Mouse (Mus musculus): Measurements from ENCODE around the gene Pcsk2. TPM values are rescaled to one million over a fixed set of nuclear protein-coding genes. Genes with fewer than 3 reads are reported as not detected.

The Pcsk2 gene
- polyA plus RNA-seq, 1 experiment from 2014 or later: 11.4 TPM

DNA sequence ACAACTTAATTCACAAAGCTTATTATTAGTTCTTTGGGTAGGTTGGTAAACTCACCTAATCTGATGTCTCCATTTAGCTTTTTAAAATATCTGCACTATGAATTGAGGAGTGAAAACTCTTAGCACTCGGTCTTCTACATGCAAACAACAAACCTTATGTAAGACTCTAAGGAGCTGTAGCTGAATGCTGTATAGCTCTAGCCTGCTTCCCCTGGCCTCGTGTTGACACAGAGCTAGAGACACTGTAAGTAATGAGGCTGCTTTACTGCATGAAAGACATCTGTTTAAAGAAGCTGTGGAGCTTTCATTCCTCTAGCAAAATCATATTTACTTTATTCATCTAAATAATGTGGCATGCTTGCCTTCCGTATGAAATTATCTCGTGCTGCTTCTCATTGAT, 14.4 kb downstream of the Pcsk2 start:
- Histone ChIP-seq H3K4me2 (ENCODE audit: low read length) (no peak overlapping the region), H3K4me3 (ENCODE audit: low read depth, low read length) (no peak overlapping the region), H3K36me3 (ENCODE audit: control insufficient read depth, insufficient read depth, low read length) (no peaks in the 10 kb centered on the region), H3K27me3 (replicated peaks; ENCODE audit: control insufficient read depth, insufficient read depth, low read length) (no peaks in the 10 kb centered on the region), H3K9ac (ENCODE audit: low read length) (no peak overlapping the region), H3K27ac (ENCODE audit: low read depth, low read length) (no peak overlapping the region), H3K9me3 (replicated peaks; ENCODE audit: control insufficient read depth, low read length) (no peaks in the 10 kb centered on the region), H3K4me1 (ENCODE audit: control insufficient read depth, insufficient read depth, low read length) (no peaks in the 10 kb centered on the region)
- 85% methylated on average over 4 of the region's 4 CpGs for WGBS
- no peak for DNase-seq (ENCODE audit: low spot score)
- no peak for ATAC-seq

DNA sequence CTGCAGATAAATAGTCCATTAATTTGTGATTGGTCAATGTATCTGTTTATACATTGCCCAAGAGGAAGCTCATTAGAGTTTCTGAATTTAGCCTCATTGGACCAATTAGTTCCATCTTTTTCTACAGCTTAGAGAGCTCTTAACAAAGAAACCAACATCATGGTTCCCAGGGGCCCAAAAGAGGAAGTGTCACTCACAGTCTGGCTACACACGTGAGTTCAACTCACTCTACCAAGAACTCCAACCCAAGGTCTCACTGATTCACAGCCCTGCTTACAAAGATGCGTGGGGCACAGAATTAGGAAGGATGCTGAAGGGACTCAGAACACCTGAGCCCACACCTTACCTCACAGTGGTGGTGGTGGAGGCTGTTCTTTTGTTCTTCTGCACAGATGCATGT, 19.1 kb downstream of the Pcsk2 start:
- WGBS: 60% methylated on average over 2 of the region's 2 CpGs
- Histone ChIP-seq H3K27ac (ENCODE audit: low read depth, low read length) (no peak overlapping the region), H3K4me3 (ENCODE audit: low read depth, low read length) (no peak overlapping the region), H3K36me3 (ENCODE audit: control insufficient read depth, insufficient read depth, low read length) (no peaks in the 10 kb centered on the region), H3K9ac (ENCODE audit: low read length) (no peak overlapping the region), H3K27me3 (replicated peaks; ENCODE audit: control insufficient read depth, insufficient read depth, low read length) (no peaks in the 10 kb centered on the region), H3K4me2 (ENCODE audit: low read length) (no peak overlapping the region), H3K9me3 (replicated peaks; ENCODE audit: control insufficient read depth, low read length) (no peaks in the 10 kb centered on the region), H3K4me1 (ENCODE audit: control insufficient read depth, insufficient read depth, low read length) (no peaks in the 10 kb centered on the region)
- DNase-seq (ENCODE audit: low spot score) (no peak), ATAC-seq (no peak)

DNA sequence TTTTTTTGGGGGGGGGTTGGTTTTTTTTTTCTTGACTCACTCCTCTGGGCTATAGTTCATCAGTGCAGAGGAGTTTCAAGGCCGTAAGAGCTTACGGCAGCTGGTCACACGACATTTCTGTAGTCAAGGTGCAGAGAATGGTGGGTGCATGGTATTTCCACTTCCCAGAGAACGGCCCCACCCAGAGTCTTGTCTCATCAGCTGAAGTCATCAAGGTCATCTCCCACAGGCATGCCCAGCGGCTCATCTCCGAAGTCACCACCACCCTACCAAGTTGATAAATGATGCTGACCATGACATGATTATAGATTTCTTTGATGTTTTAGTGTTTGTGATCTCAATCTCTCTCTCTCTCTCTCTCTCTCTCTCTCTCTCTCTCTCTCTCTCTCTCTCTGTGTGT, 20.0 kb downstream of the Pcsk2 start:
- no peaks in the 10 kb centered on the region for H3K4me1 ChIP-seq (ENCODE audit: control insufficient read depth, insufficient read depth, low read length)
- no peaks in the 10 kb centered on the region for H3K27me3 ChIP-seq (replicated peaks; ENCODE audit: control insufficient read depth, insufficient read depth, low read length)
- 93% methylated on average over 6 of the region's 6 CpGs for WGBS
- H3K27ac ChIP-seq (ENCODE audit: low read depth, low read length): no peak overlapping the region
- no peak overlapping the region for H3K4me2 ChIP-seq (ENCODE audit: low read length)
- ATAC-seq (no peak), DNase-seq (ENCODE audit: low spot score) (no peak)
- H3K9me3 ChIP-seq (replicated peaks; ENCODE audit: control insufficient read depth, low read length): no peaks in the 10 kb centered on the region
- no peak overlapping the region for H3K4me3 ChIP-seq (ENCODE audit: low read depth, low read length)
- no peak overlapping the region for H3K9ac ChIP-seq (ENCODE audit: low read length)
- no peaks in the 10 kb centered on the region for H3K36me3 ChIP-seq (ENCODE audit: control insufficient read depth, insufficient read depth, low read length)

DNA sequence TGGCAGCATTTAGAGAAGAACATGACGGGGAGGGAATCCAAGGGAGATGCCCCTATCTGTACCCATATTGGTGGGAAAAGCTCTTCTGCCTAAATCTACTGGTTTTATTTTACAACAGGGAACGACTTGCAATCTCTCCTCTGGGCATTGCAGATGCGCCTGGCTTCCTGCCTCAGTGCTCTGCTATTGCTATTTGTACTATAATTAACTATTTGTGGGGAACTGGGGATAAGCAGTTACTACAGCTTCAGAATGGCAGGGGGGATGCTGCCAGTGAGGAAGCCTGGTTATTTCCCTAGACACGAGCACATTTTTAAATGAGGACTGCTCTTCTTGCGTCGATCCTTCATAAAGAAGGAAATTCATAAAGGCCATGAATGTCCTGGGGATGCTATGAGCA, 39.4 kb downstream of the Pcsk2 start:
- Histone ChIP-seq H3K36me3 (ENCODE audit: control insufficient read depth, insufficient read depth, low read length) (no peaks in the 10 kb centered on the region), H3K27me3 (replicated peaks; ENCODE audit: control insufficient read depth, insufficient read depth, low read length) (no peaks in the 10 kb centered on the region), H3K27ac (ENCODE audit: low read depth, low read length) (no peak overlapping the region), H3K4me3 (ENCODE audit: low read depth, low read length) (no peak overlapping the region), H3K4me2 (ENCODE audit: low read length) (no peak overlapping the region), H3K9me3 (replicated peaks; ENCODE audit: control insufficient read depth, low read length) (no peaks in the 10 kb centered on the region), H3K4me1 (ENCODE audit: control insufficient read depth, insufficient read depth, low read length) (no peaks in the 10 kb centered on the region), H3K9ac (ENCODE audit: low read length) (no peak overlapping the region)
- WGBS: 85% methylated on average over 6 of the region's 6 CpGs
- no peak for ATAC-seq
- no peak for DNase-seq (ENCODE audit: low spot score)

DNA sequence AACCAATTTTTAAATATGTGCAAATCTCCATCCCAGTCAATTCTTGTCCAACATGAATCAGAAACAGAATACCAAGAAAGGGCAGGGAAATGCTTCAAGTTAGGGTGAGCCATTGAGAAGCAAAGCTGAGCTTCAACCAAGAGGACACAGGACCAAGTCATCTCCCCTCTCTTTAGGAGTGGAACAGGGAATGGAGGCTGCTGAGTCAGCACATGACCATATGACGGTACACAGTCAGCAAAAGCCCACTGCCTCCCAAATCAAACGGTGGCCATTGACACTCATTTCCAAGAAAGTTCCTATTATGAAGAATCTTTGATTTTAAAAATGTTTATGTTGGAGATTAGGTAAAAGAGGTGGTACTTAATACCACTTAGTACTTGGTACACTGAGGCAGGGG, 44.4 kb downstream of the Pcsk2 start:
- 97% methylated on average over 2 of the region's 2 CpGs for WGBS
- no peaks in the 10 kb centered on the region for H3K4me1 ChIP-seq (ENCODE audit: control insufficient read depth, insufficient read depth, low read length)
- no peaks in the 10 kb centered on the region for H3K27me3 ChIP-seq (replicated peaks; ENCODE audit: control insufficient read depth, insufficient read depth, low read length)
- H3K4me2 ChIP-seq (ENCODE audit: low read length): no peak overlapping the region
- no peak overlapping the region for H3K27ac ChIP-seq (ENCODE audit: low read depth, low read length)
- H3K9me3 ChIP-seq (replicated peaks; ENCODE audit: control insufficient read depth, low read length): no peaks in the 10 kb centered on the region
- no peaks in the 10 kb centered on the region for H3K36me3 ChIP-seq (ENCODE audit: control insufficient read depth, insufficient read depth, low read length)
- no peak overlapping the region for H3K9ac ChIP-seq (ENCODE audit: low read length)
- ATAC-seq (no peak), DNase-seq (ENCODE audit: low spot score) (no peak)
- H3K4me3 ChIP-seq (ENCODE audit: low read depth, low read length): no peak overlapping the region

DNA sequence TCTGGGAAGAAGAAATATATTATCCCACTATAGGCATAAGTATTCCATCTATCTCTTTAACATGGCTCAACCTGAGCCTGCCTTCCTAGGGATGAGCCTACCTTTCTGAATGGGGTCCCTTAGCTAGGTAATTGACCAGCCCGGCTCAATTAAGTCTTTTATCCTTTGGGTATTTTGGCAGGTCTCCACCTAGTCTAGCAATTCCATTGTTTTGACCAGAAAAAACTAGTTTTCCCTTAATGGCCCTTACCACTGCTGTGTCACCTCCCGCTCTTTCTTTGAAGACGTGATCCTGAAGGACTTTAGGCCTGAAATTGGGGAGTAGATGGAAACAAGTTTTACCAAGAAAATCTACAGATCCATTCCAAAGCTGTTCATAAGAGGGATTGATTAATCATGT, 57.1 kb downstream of the Pcsk2 start:
- Histone ChIP-seq H3K9ac (ENCODE audit: low read length) (no peak overlapping the region), H3K4me2 (ENCODE audit: low read length) (no peak overlapping the region), H3K27me3 (replicated peaks; ENCODE audit: control insufficient read depth, insufficient read depth, low read length) (no peaks in the 10 kb centered on the region), H3K27ac (ENCODE audit: low read depth, low read length) (no peak overlapping the region), H3K36me3 (ENCODE audit: control insufficient read depth, insufficient read depth, low read length) (no peaks in the 10 kb centered on the region), H3K4me3 (ENCODE audit: low read depth, low read length) (no peak overlapping the region), H3K4me1 (ENCODE audit: control insufficient read depth, insufficient read depth, low read length) (no peaks in the 10 kb centered on the region), H3K9me3 (replicated peaks; ENCODE audit: control insufficient read depth, low read length) (no peaks in the 10 kb centered on the region)
- no peak for ATAC-seq
- DNase-seq (ENCODE audit: low spot score): no peak
- 29% methylated on average over 3 of the region's 3 CpGs for WGBS

DNA sequence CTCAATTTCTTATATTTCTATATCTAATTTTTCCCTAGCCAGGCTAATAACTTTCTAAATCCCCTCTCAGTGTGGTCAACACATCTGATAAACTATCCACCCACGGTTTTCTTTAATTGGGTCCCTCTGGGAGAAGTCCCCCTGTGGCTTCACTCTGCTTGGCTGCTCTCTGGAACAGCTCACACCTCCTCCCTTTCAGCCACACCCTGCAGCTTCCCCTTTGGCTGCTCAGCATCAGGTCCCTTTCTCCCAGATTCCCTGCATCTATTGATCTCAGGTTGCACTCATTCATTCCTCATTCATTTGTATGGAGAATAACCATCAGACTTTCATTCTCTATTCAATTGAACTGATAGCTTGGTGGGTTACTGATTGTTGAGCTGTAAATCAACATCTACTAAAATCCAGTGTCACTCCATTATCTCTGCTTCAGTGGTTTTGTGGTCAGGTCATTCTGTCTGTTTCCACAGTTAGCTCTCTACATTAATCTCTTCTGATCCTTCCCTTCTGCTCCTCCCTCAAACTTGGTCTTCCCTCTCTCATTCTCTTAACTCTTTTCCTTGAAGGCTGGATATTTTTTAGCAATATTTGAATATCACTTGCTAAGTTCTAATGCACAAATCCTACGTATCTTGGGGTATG, 58.0 kb downstream of the Pcsk2 start:
- H3K9ac ChIP-seq (ENCODE audit: low read length): no peak overlapping the region
- H3K36me3 ChIP-seq (ENCODE audit: control insufficient read depth, insufficient read depth, low read length): no peaks in the 10 kb centered on the region
- no peaks in the 10 kb centered on the region for H3K9me3 ChIP-seq (replicated peaks; ENCODE audit: control insufficient read depth, low read length)
- H3K4me2 ChIP-seq (ENCODE audit: low read length): no peak overlapping the region
- no peak overlapping the region for H3K4me3 ChIP-seq (ENCODE audit: low read depth, low read length)
- no peaks in the 10 kb centered on the region for H3K4me1 ChIP-seq (ENCODE audit: control insufficient read depth, insufficient read depth, low read length)
- no peak overlapping the region for H3K27ac ChIP-seq (ENCODE audit: low read depth, low read length)
- no peak for ATAC-seq
- no peak for DNase-seq (ENCODE audit: low spot score)
- no peaks in the 10 kb centered on the region for H3K27me3 ChIP-seq (replicated peaks; ENCODE audit: control insufficient read depth, insufficient read depth, low read length)
- WGBS: 45% methylated on average over 2 of the region's 2 CpGs

DNA sequence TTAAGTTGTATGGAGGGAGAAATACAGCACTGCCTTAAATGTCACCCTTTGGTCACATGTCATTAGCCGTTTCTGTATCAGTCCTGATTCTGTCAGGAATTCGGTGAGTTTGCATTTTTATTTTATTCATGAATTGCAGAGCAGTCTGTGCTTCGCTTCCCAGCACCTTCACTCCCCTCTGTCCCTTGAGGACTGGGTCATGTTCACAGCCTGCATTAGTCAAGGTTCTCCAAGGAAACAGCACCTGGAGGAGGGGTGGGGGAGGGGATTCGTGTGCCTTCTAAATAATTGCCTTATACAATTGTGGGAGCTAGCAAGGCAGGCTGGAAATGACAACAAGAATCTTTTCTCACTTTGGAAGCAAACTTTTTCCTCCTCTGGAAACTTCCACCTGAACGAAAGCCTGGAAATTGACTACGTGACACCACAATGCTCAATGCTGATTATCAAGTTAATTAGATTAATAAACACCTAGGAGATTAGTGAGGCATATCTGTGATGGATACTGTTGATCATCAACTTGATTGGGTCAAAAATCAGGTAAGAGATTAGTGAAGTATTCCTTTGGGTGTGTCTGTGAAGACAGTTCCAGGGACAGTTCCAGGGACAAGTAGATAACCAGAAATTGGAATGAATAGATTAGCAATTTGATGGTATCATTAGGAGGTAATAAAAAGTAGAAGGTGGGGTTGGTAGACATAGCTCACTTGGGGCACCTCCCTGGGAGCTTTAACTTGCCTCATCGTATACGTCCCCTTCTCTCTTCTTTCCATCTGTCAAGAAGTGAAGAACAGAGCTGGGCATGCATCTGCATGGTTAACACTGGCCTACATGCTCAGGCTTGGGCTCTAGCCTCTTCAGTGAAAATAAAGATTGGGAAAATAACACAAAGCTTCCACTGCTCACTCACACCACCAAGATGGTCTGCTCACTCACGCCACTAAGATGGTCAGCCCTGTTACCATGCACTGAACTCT, 64.7 kb downstream of the Pcsk2 start:
- Histone ChIP-seq H3K27me3 (replicated peaks; ENCODE audit: control insufficient read depth, insufficient read depth, low read length) (no peaks in the 10 kb centered on the region), H3K4me1 (ENCODE audit: control insufficient read depth, insufficient read depth, low read length) (no peaks in the 10 kb centered on the region), H3K4me3 (ENCODE audit: low read depth, low read length) (no peak overlapping the region), H3K4me2 (ENCODE audit: low read length) (no peak overlapping the region), H3K9ac (ENCODE audit: low read length) (no peak overlapping the region), H3K9me3 (replicated peaks; ENCODE audit: control insufficient read depth, low read length) (no peaks in the 10 kb centered on the region), H3K36me3 (ENCODE audit: control insufficient read depth, insufficient read depth, low read length) (no peaks in the 10 kb centered on the region), H3K27ac (ENCODE audit: low read depth, low read length) (no peak overlapping the region)
- 74% methylated on average over 9 of the region's 9 CpGs for WGBS
- ATAC-seq: 0 out of 2 replicates have a peak, but pooled peaks have one; percentile 18
- DNase-seq (ENCODE audit: low spot score): peak; percentile 7

DNA sequence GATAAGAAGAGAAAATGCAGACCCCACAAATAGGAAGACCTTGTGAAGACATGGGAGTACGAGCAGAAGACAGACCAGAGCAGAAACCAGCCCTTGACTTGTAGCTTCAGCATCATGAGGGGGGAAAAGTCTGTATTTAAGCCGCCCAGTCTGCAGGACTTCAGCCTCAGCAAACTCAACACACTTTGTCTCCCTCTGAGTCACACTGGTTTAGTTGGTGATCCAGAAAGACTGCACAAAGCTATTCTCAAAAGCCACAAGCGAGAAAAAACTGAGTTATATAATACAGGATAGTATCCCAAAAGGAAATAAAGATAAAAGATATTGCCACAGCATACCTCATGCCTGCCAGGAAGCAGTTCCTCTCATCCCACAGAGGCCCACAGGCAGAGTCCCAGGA, 67.5 kb downstream of the Pcsk2 start:
- Histone ChIP-seq H3K4me3 (ENCODE audit: low read depth, low read length) (no peak overlapping the region), H3K4me1 (ENCODE audit: control insufficient read depth, insufficient read depth, low read length) (no peaks in the 10 kb centered on the region), H3K27ac (ENCODE audit: low read depth, low read length) (no peak overlapping the region), H3K36me3 (ENCODE audit: control insufficient read depth, insufficient read depth, low read length) (no peaks in the 10 kb centered on the region), H3K27me3 (replicated peaks; ENCODE audit: control insufficient read depth, insufficient read depth, low read length) (no peaks in the 10 kb centered on the region), H3K9me3 (replicated peaks; ENCODE audit: control insufficient read depth, low read length) (no peaks in the 10 kb centered on the region), H3K9ac (ENCODE audit: low read length) (no peak overlapping the region), H3K4me2 (ENCODE audit: low read length) (no peak overlapping the region)
- DNase-seq (ENCODE audit: low spot score): no peak
- no peak for ATAC-seq
- WGBS: 92% methylated on average over 3 of the region's 3 CpGs
